Mouse (Mus musculus): ENCODE measurements at regions not wholly inside any gene's neighbourhood (a gene's known extent, or its start where the extent isn't known, plus 50 kb on each side); places are given as distances from the start of the nearest gene placed in this dataset.

GRCm38 (mm10) chr14:86246770-86247169 lies 894.3 kb downstream of the Diaph3 start:
- H3K4me2 ChIP-seq (replicated peaks): no peak overlapping the region
- DNase-seq (ENCODE audit: low spot score): no peak

DNA sequence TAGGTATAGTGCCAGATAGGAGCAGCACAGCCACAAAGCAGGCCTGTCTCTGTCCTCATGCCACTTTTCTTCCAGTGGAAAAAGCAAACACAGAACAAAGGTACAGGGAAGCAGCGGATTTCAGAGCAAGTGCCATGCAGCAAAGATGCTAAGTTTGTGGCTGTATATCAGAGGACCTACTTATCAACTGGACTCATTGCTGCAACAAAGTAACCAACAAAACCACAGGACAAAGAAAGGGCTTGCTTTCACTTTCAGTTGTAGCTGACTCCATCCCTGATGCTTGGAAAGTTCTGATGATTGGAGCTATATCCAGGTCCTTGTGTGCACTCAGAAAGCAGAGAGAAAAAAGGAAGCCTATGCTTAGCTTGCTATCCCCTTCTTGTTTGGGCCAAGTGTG lies 897.4 kb downstream of the Diaph3 start:
- H3K27ac ChIP-seq: no peak overlapping the region
- H3K36me3 ChIP-seq (replicated peaks; ENCODE audit: control insufficient read depth, insufficient read depth): no peaks in the 10 kb centered on the region
- no peak overlapping the region for H3K4me2 ChIP-seq (replicated peaks)
- DNase-seq (ENCODE audit: low spot score) (no peak), ATAC-seq (ENCODE audit: low FRiP score) (no peak)
- no peak overlapping the region for H3K9ac ChIP-seq
- no peaks in the 10 kb centered on the region for H3K27me3 ChIP-seq (ENCODE audit: control insufficient read depth, insufficient read depth, low read length)
- H3K4me3 ChIP-seq (replicated peaks; ENCODE audit: low read length): no peak overlapping the region
- H3K4me1 ChIP-seq (replicated peaks; ENCODE audit: control insufficient read depth, insufficient read depth, low read length): no peaks in the 10 kb centered on the region
- 88% methylated on average over 1 of the region's 1 CpGs for WGBS
- no peaks in the 10 kb centered on the region for H3K9me3 ChIP-seq (ENCODE audit: control insufficient read depth, low read length)

More at GRCm38 (mm10) chr14:86246770-86247169, 894.3 kb downstream of the Diaph3 start:
- Histone ChIP-seq H3K9me3 (ENCODE audit: control insufficient read depth, low read length) (no peaks in the 10 kb centered on the region), H3K36me3 (replicated peaks; ENCODE audit: control insufficient read depth, insufficient read depth) (no peaks in the 10 kb centered on the region), H3K4me1 (replicated peaks; ENCODE audit: control insufficient read depth, insufficient read depth, low read length) (no peaks in the 10 kb centered on the region), H3K27me3 (ENCODE audit: control insufficient read depth, insufficient read depth, low read length) (no peaks in the 10 kb centered on the region), H3K27ac (no peak overlapping the region), H3K9ac (no peak overlapping the region), H3K4me3 (replicated peaks; ENCODE audit: low read length) (no peak overlapping the region)
- 90% methylated on average over 8 of the region's 8 CpGs for WGBS
- no peak for ATAC-seq (ENCODE audit: low FRiP score)

DNA sequence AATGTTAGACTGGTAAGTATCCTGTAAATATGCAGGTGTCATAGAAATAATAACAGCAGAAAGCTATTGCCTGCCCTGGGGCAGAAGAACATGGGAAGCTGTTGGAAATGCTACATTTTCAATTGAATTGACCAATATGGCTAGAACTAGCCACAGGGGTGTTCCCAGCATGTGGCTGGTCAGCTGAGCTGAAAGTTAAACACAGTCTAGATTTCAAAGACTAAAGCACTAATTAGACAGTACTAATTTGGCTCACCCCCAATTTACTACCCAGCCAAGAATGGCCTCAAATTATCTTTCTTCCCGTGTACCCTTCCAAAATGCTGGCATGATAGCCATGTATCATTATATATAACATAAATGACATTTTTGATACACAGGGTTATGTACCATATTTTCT lies 898.2 kb downstream of the Diaph3 start:
- no peak overlapping the region for H3K27ac ChIP-seq
- DNase-seq (ENCODE audit: low spot score): no peak
- H3K36me3 ChIP-seq (replicated peaks; ENCODE audit: control insufficient read depth, insufficient read depth): no peaks in the 10 kb centered on the region
- no peak overlapping the region for H3K4me3 ChIP-seq (replicated peaks; ENCODE audit: low read length)
- no peaks in the 10 kb centered on the region for H3K27me3 ChIP-seq (ENCODE audit: control insufficient read depth, insufficient read depth, low read length)
- 55% methylated on average over 1 of the region's 1 CpGs for WGBS
- H3K9ac ChIP-seq: no peak overlapping the region
- no peaks in the 10 kb centered on the region for H3K4me1 ChIP-seq (replicated peaks; ENCODE audit: control insufficient read depth, insufficient read depth, low read length)
- H3K9me3 ChIP-seq (ENCODE audit: control insufficient read depth, low read length): no peaks in the 10 kb centered on the region
- ATAC-seq (ENCODE audit: low FRiP score): no peak
- no peak overlapping the region for H3K4me2 ChIP-seq (replicated peaks)

- Histone ChIP-seq H3K4me3 (replicated peaks; ENCODE audit: low read length) (no peak overlapping the region), H3K4me2 (replicated peaks) (no peak overlapping the region), H3K4me1 (replicated peaks; ENCODE audit: control insufficient read depth, insufficient read depth, low read length) (no peaks in the 10 kb centered on the region), H3K27me3 (ENCODE audit: control insufficient read depth, insufficient read depth, low read length) (no peaks in the 10 kb centered on the region), H3K9ac (no peak overlapping the region), H3K9me3 (ENCODE audit: control insufficient read depth, low read length) (no peaks in the 10 kb centered on the region), H3K36me3 (replicated peaks; ENCODE audit: control insufficient read depth, insufficient read depth) (no peaks in the 10 kb centered on the region), H3K27ac (no peak overlapping the region)
- 27% methylated on average over 2 of the region's 2 CpGs for WGBS
- DNase-seq (ENCODE audit: low spot score) (no peak), ATAC-seq (ENCODE audit: low FRiP score) (no peak)
Observed at GRCm38 (mm10) chr14:86239090-86239489, 901.9 kb downstream of the Diaph3 start.

DNA sequence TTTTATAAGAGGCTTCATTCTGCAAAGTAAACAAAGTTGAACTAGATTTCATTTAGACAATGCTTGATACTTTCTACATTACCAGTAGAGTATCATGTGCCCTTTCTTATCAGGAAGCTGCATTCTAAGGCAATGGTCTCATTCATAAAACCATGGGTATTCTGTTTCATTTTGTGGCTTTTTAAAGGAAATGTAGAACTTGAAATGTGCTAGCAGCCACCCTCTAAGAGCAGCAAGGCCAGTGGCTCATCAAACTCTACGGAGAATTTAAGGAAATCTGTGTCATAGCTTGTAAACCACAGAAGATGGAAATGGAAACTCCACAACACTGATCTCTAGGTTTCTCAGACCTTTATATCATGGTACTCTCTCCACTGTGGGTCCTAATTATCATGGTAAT lies 907.7 kb downstream of the Diaph3 start:
- no peaks in the 10 kb centered on the region for H3K4me1 ChIP-seq (replicated peaks; ENCODE audit: control insufficient read depth, insufficient read depth, low read length)
- 97% methylated on average over 1 of the region's 1 CpGs for WGBS

DNA sequence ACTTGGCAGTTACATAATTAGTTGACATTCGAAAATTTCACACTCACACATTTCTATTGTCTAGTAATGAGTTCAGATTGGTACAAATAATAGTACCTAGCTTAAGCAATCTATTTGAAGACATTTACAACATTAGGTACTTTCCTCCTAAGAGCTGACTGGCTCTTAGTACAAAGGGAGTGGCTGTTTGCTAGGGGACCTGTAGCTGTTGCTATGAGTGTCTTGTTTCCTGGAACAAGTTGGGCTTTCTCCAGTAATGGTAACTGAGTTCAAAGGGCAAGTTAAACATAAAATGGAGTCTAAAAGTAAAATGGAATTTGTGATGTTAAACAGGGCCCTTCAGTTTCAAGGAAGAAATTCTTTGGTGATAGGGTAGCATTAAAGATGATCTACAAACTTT lies 910.4 kb downstream of the Diaph3 start:
- H3K4me2 ChIP-seq (replicated peaks): no peak overlapping the region
- H3K9ac ChIP-seq: no peak overlapping the region
- DNase-seq (ENCODE audit: low spot score) (no peak), ATAC-seq (ENCODE audit: low FRiP score) (no peak)
- H3K36me3 ChIP-seq (replicated peaks; ENCODE audit: control insufficient read depth, insufficient read depth): no peaks in the 10 kb centered on the region
- no peak overlapping the region for H3K27ac ChIP-seq
- no peaks in the 10 kb centered on the region for H3K27me3 ChIP-seq (ENCODE audit: control insufficient read depth, insufficient read depth, low read length)
- 74% methylated on average over 1 of the region's 1 CpGs for WGBS
- no peaks in the 10 kb centered on the region for H3K9me3 ChIP-seq (ENCODE audit: control insufficient read depth, low read length)
- no peaks in the 10 kb centered on the region for H3K4me1 ChIP-seq (replicated peaks; ENCODE audit: control insufficient read depth, insufficient read depth, low read length)
- H3K4me3 ChIP-seq (replicated peaks; ENCODE audit: low read length): no peak overlapping the region

More for the DNA sequence above, 907.7 kb downstream of the Diaph3 start:
- DNase-seq (ENCODE audit: low spot score) (no peak), ATAC-seq (ENCODE audit: low FRiP score) (no peak)
- Histone ChIP-seq H3K36me3 (replicated peaks; ENCODE audit: control insufficient read depth, insufficient read depth) (no peaks in the 10 kb centered on the region), H3K9ac (no peak overlapping the region), H3K4me3 (replicated peaks; ENCODE audit: low read length) (no peak overlapping the region), H3K4me2 (replicated peaks) (no peak overlapping the region), H3K9me3 (ENCODE audit: control insufficient read depth, low read length) (no peaks in the 10 kb centered on the region), H3K27ac (no peak overlapping the region), H3K27me3 (ENCODE audit: control insufficient read depth, insufficient read depth, low read length) (no peaks in the 10 kb centered on the region)

DNA sequence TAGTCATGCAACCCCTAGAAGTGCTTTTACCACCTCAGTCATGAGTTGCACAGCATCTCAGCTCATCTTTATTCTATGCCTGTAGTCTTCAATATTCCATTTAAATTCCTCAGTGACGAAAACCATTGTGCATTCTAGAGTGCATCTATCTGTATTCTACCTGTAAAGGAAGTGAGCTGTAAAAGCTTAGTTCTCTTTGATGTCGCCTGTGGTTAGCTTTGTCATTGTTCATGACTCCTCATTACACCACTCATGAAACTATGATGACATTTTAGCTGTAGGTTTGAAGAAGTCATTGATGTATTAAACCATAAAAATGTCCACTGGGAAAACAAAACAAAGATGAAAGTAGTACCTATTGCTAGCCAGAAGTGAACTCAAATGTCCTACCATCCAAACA lies 911.3 kb downstream of the Diaph3 start:
- no peak for DNase-seq (ENCODE audit: low spot score)
- no peaks in the 10 kb centered on the region for H3K36me3 ChIP-seq (replicated peaks; ENCODE audit: control insufficient read depth, insufficient read depth)

GRCm38 (mm10) chr14:86215711-86216110 lies 925.3 kb downstream of the Diaph3 start:
- WGBS: 89% methylated on average over 9 of the region's 9 CpGs
- no peaks in the 10 kb centered on the region for H3K36me3 ChIP-seq (replicated peaks; ENCODE audit: control insufficient read depth, insufficient read depth)
- no peaks in the 10 kb centered on the region for H3K27me3 ChIP-seq (ENCODE audit: control insufficient read depth, insufficient read depth, low read length)
- H3K4me3 ChIP-seq (replicated peaks; ENCODE audit: low read length): no peak overlapping the region
- no peak overlapping the region for H3K9ac ChIP-seq
- no peak overlapping the region for H3K27ac ChIP-seq
- H3K4me2 ChIP-seq (replicated peaks): no peak overlapping the region
- H3K9me3 ChIP-seq (ENCODE audit: control insufficient read depth, low read length): no peaks in the 10 kb centered on the region
- no peak for ATAC-seq (ENCODE audit: low FRiP score)
- DNase-seq (ENCODE audit: low spot score): no peak
- no peaks in the 10 kb centered on the region for H3K4me1 ChIP-seq (replicated peaks; ENCODE audit: control insufficient read depth, insufficient read depth, low read length)

More for the DNA sequence above, 911.3 kb downstream of the Diaph3 start:
- no peak overlapping the region for H3K9ac ChIP-seq
- ATAC-seq (ENCODE audit: low FRiP score): no peak
- no peak overlapping the region for H3K27ac ChIP-seq
- WGBS: 89% methylated on average over 2 of the region's 2 CpGs
- no peaks in the 10 kb centered on the region for H3K4me1 ChIP-seq (replicated peaks; ENCODE audit: control insufficient read depth, insufficient read depth, low read length)
- no peak overlapping the region for H3K4me3 ChIP-seq (replicated peaks; ENCODE audit: low read length)
- no peaks in the 10 kb centered on the region for H3K9me3 ChIP-seq (ENCODE audit: control insufficient read depth, low read length)
- no peaks in the 10 kb centered on the region for H3K27me3 ChIP-seq (ENCODE audit: control insufficient read depth, insufficient read depth, low read length)
- no peak overlapping the region for H3K4me2 ChIP-seq (replicated peaks)

GRCm38 (mm10) chr14:86211654-86212053 lies 929.4 kb downstream of the Diaph3 start:
- Histone ChIP-seq H3K9ac (no peak overlapping the region), H3K4me1 (replicated peaks; ENCODE audit: control insufficient read depth, insufficient read depth, low read length) (no peaks in the 10 kb centered on the region), H3K36me3 (replicated peaks; ENCODE audit: control insufficient read depth, insufficient read depth) (no peaks in the 10 kb centered on the region), H3K27me3 (ENCODE audit: control insufficient read depth, insufficient read depth, low read length) (no peaks in the 10 kb centered on the region), H3K27ac (no peak overlapping the region), H3K4me2 (replicated peaks) (no peak overlapping the region), H3K4me3 (replicated peaks; ENCODE audit: low read length) (no peak overlapping the region), H3K9me3 (ENCODE audit: control insufficient read depth, low read length) (no peaks in the 10 kb centered on the region)
- WGBS: 79% methylated on average over 3 of the region's 3 CpGs
- DNase-seq (ENCODE audit: low spot score): no peak
- peak; percentile 37; the same call in 1 of the 2 replicates for ATAC-seq (ENCODE audit: low FRiP score)

DNA sequence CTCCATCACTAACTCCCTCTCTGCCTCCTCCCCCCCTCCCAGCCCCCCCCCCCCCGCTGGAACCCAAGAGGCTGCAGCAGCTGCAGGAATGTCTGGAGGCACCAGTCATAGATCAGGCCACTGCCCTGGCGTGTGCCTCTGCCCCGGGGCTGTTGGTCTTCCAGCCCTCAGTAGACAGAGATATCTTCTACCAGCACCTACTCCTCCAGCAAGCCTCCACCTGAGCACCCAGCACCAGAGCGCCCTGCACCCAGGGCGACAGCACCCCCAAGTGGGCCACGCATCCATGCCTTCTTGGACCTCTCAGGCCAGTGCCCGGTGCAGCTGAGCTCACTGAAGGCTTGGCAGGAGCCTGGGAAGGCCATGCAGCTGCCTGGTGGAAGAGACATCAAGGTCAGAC lies 936.5 kb downstream of the Diaph3 start:
- no peak overlapping the region for H3K4me2 ChIP-seq (replicated peaks)
- no peaks in the 10 kb centered on the region for H3K27me3 ChIP-seq (ENCODE audit: control insufficient read depth, insufficient read depth, low read length)
- no peaks in the 10 kb centered on the region for H3K9me3 ChIP-seq (ENCODE audit: control insufficient read depth, low read length)
- no peak for DNase-seq (ENCODE audit: low spot score)
- H3K36me3 ChIP-seq (replicated peaks; ENCODE audit: control insufficient read depth, insufficient read depth): no peaks in the 10 kb centered on the region
- no peaks in the 10 kb centered on the region for H3K4me1 ChIP-seq (replicated peaks; ENCODE audit: control insufficient read depth, insufficient read depth, low read length)
- 91% methylated on average over 6 of the region's 7 CpGs for WGBS
- ATAC-seq (ENCODE audit: low FRiP score): no peak
- no peak overlapping the region for H3K27ac ChIP-seq
- H3K9ac ChIP-seq: no peak overlapping the region
- no peak overlapping the region for H3K4me3 ChIP-seq (replicated peaks; ENCODE audit: low read length)
